Mouse (Mus musculus) layer of hippocampus, adult 9-11 months (tissue): ENCODE results near the gene Rlf.

Experiments
- DNase-seq: peaks from one replicate; pipeline ENCODE4 v3.0.0; 2022

Gene Rlf

GRCm38 (mm10) chr4:121163501-121164030 is 51.3 kb downstream of the Rlf start:
- DNase-seq, result no peak

GRCm38 (mm10) chr4:121109126-121109525 is 105.8 kb downstream of the Rlf start, which contains the start of gene Tmco2:
TSS of gene Tmco2 (minus strand) at chr4:121109226.
- no peak for DNase-seq

- DNase-seq, result no peak
Observed at GRCm38 (mm10) chr4:121103304-121103703, 111.6 kb downstream of the Rlf start.

GRCm38 (mm10) chr4:121097650-121098378 is 117.1 kb downstream of the Rlf start, which contains the start of gene Zmpste24:
TSS of gene Zmpste24 (minus strand) at chr4:121098241.
- peak; percentile 88 for DNase-seq
